Mouse (Mus musculus) urinary bladder, adult 18-20 months (tissue): Measurements from ENCODE around the gene Svip.

Source experiments
- DNase-seq, 2 experiments: peaks; one replicate each; pipeline ENCODE4 v3.0.0; 2022; ENCODE audit warnings: low spot score in 2 of 2, mixed read lengths in 2 of 2

The Svip gene

GRCm38 (mm10) chr7:51962219-51962952 is 43.4 kb downstream of the Svip start:
- DNase-seq = no peak

- DNase-seq = no peak
These were observed 45.0 kb downstream of the Svip start for GRCm38 (mm10) chr7:51960698-51961374.

DNA sequence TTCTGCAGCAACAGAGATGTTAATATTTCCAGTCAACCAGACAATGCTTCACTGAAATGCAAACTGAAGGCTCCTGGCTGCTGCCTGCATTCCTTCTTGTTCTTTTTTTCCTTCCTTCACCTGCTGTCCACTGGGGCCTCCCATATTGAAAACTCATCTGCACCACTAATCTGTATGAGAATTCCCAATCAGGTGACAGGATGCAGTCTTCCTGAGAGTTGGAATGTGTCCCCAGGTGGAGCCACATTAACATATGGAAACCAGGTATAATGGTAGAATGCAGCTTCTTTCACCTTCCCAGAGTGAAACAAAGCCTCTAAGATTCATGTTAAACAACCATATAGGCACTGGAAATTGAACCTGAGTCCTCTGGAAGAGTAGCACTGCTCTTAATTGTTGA is 48.1 kb downstream of the Svip start:
- DNase-seq = no peak

GRCm38 (mm10) chr7:51955424-51956041 is 50.3 kb downstream of the Svip start:
- no peak for DNase-seq
